Mouse (Mus musculus) heart, postnatal 0 days (tissue): ENCODE results near the gene Eddm3b.
"Not testable (repeated sequence)": the region's sequence is repeated elsewhere in the genome, so short reads cannot be mapped to it uniquely, and the experiment has no call there.

Experiments
- CTCF ChIP-seq: IDR thresholded peaks from 2 replicates; pipeline ENCODE4 v1.5.1; 2016; ENCODE audit warnings: antibody characterized with exemption, control low read depth, low read depth
- EP300 ChIP-seq: IDR thresholded peaks from 2 replicates; pipeline ENCODE4 v1.6.1; 2016; ENCODE audit warnings: antibody characterized with exemption, low read depth

GRCm38 (mm10) chr14:51161976-51162375 is 47.8 kb downstream of the Eddm3b start, which contains the start of gene Rnase2b:
- TF ChIP-seq CTCF, EP300: not testable (repeated sequence)
